Mouse (Mus musculus): Measurements from ENCODE around the gene Kcnj5. TPM values are rescaled to one million over a fixed set of nuclear protein-coding genes. Genes with fewer than 3 reads are reported as not detected.

Gene Kcnj5
- total and polyA plus RNA-seq, 3 experiments = not detected

DNA sequence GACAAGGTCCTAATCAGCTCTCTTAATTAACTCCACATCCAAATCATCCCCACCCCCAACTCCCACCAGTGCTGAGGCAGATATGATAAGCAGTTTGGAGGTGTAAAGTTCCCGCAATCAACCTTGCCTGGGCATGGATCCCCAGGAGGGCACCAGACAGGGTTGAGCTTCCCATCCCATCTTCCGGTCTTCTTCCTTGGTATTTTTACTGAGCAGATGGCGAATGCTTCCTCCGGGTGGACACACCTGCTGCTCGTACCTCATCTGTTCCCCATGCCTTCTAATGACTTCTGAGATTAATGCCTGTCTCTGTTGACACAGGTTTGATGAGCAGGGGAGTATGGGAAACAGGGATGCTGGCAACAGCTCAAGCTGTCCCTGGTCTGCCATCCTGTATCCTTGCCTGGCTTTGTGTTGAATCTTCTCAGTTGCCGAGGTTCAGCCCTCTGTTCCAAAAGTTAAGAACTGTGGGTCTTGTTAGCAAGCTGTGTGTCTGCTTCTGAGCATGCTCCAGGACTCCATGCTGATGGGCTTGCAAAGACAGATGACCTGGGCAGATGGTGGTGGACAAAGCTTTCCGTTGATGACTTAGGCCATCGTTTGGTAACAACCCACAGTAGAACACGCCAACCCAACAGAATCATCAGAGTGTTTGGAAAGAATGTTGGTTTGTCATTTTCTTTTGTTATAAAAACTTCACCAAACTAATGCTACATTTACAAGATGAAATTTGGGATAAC lies 48.9 kb downstream of the Kcnj5 start:
- Histone ChIP-seq H3K36me3 (ENCODE audit: control insufficient read depth in 1 of 2, insufficient read depth in 2 of 2, low read length in 2 of 2) (no peaks in the 10 kb centered on the region), H3K27ac (ENCODE audit: control insufficient read depth, low read depth, low read length) (no peak overlapping the region), H3K79me2 (ENCODE audit: control insufficient read depth, insufficient read depth, low read length, poor library complexity) (no peaks in the 10 kb centered on the region), H3K4me1 (ENCODE audit: control insufficient read depth in 1 of 2, insufficient read depth in 2 of 2, low read length in 2 of 2) (no peaks in the 10 kb centered on the region; a peak in 1 of 4 replicates), H3K9me3 (replicated peaks; ENCODE audit: insufficient read depth, low read length) (no peaks in the 10 kb centered on the region), H3K4me3 (ENCODE audit: control insufficient read depth in 1 of 2, insufficient read depth in 1 of 2, low read depth in 2 of 2, low read length in 2 of 2) (no peak overlapping the region), H3K27me3 (ENCODE audit: control insufficient read depth in 1 of 2, insufficient read depth in 2 of 2, low read length in 2 of 2) (no peaks in the 10 kb centered on the region), H3K9ac (ENCODE audit: control insufficient read depth, low read depth, low read length, poor library complexity, severe bottlenecking) (no peak overlapping the region)
- DNase-seq (ENCODE audit: low read depth, low spot score) = no peak
- TF ChIP-seq NELFE (IDR thresholded peaks at IDR 0.05; ENCODE audit: low read depth, low read length) = no peak

DNA sequence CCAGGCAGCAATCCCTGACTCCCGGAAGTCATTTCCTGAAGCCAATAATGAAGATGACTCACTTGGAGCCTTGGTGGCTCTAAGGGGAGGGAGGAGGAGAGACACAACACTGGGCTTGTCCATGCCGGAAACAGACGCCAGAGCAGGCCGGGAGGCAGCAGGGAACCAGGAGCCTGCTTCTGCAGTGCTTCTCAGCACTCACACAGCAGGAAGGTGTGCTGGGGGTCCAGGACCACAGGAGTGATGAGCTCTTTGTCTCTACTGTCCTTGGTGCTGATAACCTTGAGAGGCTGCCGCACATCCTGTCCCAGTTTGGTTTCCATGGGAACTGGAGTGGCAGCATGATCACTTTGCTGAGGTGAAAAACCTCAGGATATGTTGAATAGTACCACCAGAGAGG lies 51.5 kb downstream of the Kcnj5 start:
- Histone ChIP-seq H3K9me3 (replicated peaks; ENCODE audit: insufficient read depth, low read length) (no peaks in the 10 kb centered on the region), H3K36me3 (ENCODE audit: control insufficient read depth in 1 of 2, insufficient read depth in 2 of 2, low read length in 2 of 2) (peaks cover 0 to 5% of the 10 kb centered on the region in 2 experiments; a peak in 2 of 4 replicates), H3K79me2 (ENCODE audit: control insufficient read depth, insufficient read depth, low read length, poor library complexity) (no peaks in the 10 kb centered on the region), H3K4me1 (ENCODE audit: control insufficient read depth in 1 of 2, insufficient read depth in 2 of 2, low read length in 2 of 2) (peaks cover 2 to 5% of the 10 kb centered on the region in 2 experiments; a peak in 2 of 4 replicates), H3K4me3 (ENCODE audit: control insufficient read depth in 1 of 2, insufficient read depth in 1 of 2, low read depth in 2 of 2, low read length in 2 of 2) (no peak overlapping the region), H3K27me3 (ENCODE audit: control insufficient read depth in 1 of 2, insufficient read depth in 2 of 2, low read length in 2 of 2) (no peaks in the 10 kb centered on the region), H3K27ac (ENCODE audit: control insufficient read depth, low read depth, low read length) (no peak overlapping the region), H3K9ac (ENCODE audit: control insufficient read depth, low read depth, low read length, poor library complexity, severe bottlenecking) (no peak overlapping the region)
- no peak for TF ChIP-seq RCOR1 (IDR thresholded peaks at IDR 0.05; ENCODE audit: low read depth, low read length)
- TF ChIP-seq USF1 (IDR thresholded peaks at IDR 0.05; ENCODE audit: low read depth, low read length) = no peak
- TF ChIP-seq MAX (IDR thresholded peaks at IDR 0.05; ENCODE audit: low read length) = no peak
- TF ChIP-seq TAL1 (IDR thresholded peaks at IDR 0.05; ENCODE audit: low read length) = no peak
- no peak for DNase-seq (ENCODE audit: low read depth, low spot score)

DNA sequence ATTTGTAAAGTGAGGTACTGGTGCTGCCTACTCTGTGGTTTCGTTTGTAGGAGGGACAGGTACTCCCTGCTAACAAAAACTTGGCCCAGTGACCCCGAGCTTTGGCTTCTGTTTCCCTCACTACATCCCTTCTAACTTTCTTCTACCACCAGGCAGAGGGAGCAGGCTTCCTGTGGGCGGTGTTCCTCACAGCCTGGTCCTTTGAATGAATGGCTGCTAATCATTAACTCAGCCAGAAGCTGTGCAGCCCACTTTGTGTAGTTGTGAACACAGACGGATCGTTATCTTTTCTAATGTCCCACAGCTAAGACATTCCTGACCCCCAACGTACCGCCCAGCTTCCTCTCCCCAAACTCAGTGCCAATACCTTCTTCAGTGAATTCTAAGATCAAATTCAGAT lies 52.5 kb downstream of the Kcnj5 start:
- no peaks in the 10 kb centered on the region for H3K27me3 ChIP-seq (ENCODE audit: control insufficient read depth in 1 of 2, insufficient read depth in 2 of 2, low read length in 2 of 2)
- H3K4me1 ChIP-seq (ENCODE audit: control insufficient read depth in 1 of 2, insufficient read depth in 2 of 2, low read length in 2 of 2) = peaks cover 4 to 7% of the 10 kb centered on the region in 2 experiments; a peak in 2 of 4 replicates
- H3K79me2 ChIP-seq (ENCODE audit: control insufficient read depth, insufficient read depth, low read length, poor library complexity) = no peaks in the 10 kb centered on the region
- TF ChIP-seq ZKSCAN1 (IDR thresholded peaks at IDR 0.05; ENCODE audit: low read depth, low read length) = no peak
- no peak for TF ChIP-seq MXI1 (IDR thresholded peaks at IDR 0.05; ENCODE audit: low read depth, low read length)
- no peak for TF ChIP-seq E2F4 (IDR thresholded peaks at IDR 0.05; ENCODE audit: borderline replicate concordance, low read depth, low read length)
- no peak for TF ChIP-seq CHD2 (IDR thresholded peaks at IDR 0.05; ENCODE audit: low read length)
- no peak for TF ChIP-seq KAT2A (conservative IDR thresholded peaks at IDR 0.05; ENCODE audit: low read depth, low read length)
- TF ChIP-seq ZNF384 (IDR thresholded peaks at IDR 0.05; ENCODE audit: low read depth, low read length) = no peak
- TF ChIP-seq POLR2AphosphoS2 (IDR thresholded peaks at IDR 0.05; ENCODE audit: low read length) = no peak
- TF ChIP-seq MAX (IDR thresholded peaks at IDR 0.05; ENCODE audit: low read length) = no peak
- TF ChIP-seq BHLHE40 (IDR thresholded peaks at IDR 0.05; ENCODE audit: borderline replicate concordance, low read depth, low read length) = no peak
- TF ChIP-seq HCFC1 (IDR thresholded peaks at IDR 0.05; ENCODE audit: low read depth, low read length) = no peak
- H3K4me3 ChIP-seq (ENCODE audit: control insufficient read depth in 1 of 2, insufficient read depth in 1 of 2, low read depth in 2 of 2, low read length in 2 of 2) = no peak overlapping the region
- no peak for DNase-seq (ENCODE audit: low read depth, low spot score)
- no peak overlapping the region for H3K27ac ChIP-seq (ENCODE audit: control insufficient read depth, low read depth, low read length)
- no peaks in the 10 kb centered on the region for H3K9me3 ChIP-seq (replicated peaks; ENCODE audit: insufficient read depth, low read length)
- H3K36me3 ChIP-seq (ENCODE audit: control insufficient read depth in 1 of 2, insufficient read depth in 2 of 2, low read length in 2 of 2) = peaks cover 0 to 5% of the 10 kb centered on the region in 2 experiments; a peak in 2 of 4 replicates
- no peak overlapping the region for H3K9ac ChIP-seq (ENCODE audit: control insufficient read depth, low read depth, low read length, poor library complexity, severe bottlenecking)

All from MEL (cell line).